Mouse (Mus musculus) left cerebral cortex, postnatal 10 days (tissue): ENCODE results near the gene Bcas3. TPM values are rescaled to one million over a fixed set of nuclear protein-coding genes. Genes with fewer than 3 reads are reported as not detected.
A peak's percentile ranks its signal among the peaks of the same experiment; 100 is the strongest.

Experiments
- DNase-seq, 2 experiments: peaks; one replicate each; pipeline ENCODE4 v3.0.0; 2021 to 2022; ENCODE audit warnings: low spot score in 2 of 2, mixed read lengths in 1 of 2; ENCODE audit errors: extremely low spot score in 1 of 2
- intact Hi-C: fragments of 180-260 bp; cut with DNase I; formaldehyde crosslinking; loops from one replicate; pipeline ENCODE4 v1.15.1; 2025
- microRNA-seq: library from miRNA; unstranded; fragments of <30 nt; microRNA quantifications from one replicate; pipeline ENCODE4 v1.2.0, GENCODE M21; 2022
- total RNA-seq, 2 experiments: library from RNA; stranded (reverse); gene quantifications; 2 replicates each; pipeline ENCODE4 v1.2.3; 2021

The Bcas3 gene
- total RNA-seq, 2 experiments from 2014 or later = 49.2 to 61.1 TPM

- DNase-seq = peak in 1 of 2 experiments; percentile 65
- intact Hi-C loops = loop anchor here (5.0 kb wide), 3 partner anchors 123 to 323 kb away; no protein-coding TSS in a partner anchor
These were observed 496.1 kb downstream of the Bcas3 start for GRCm38 (mm10) chr11:85849037-85849436.

GRCm38 (mm10) chr11:85850233-85850632 is 497.3 kb downstream of the Bcas3 start, which contains the start of gene Gm11444:
Gene Gm11444, minus strand, starts transcription at chr11:85850333.
- intact Hi-C loops = no loop called here

GRCm38 (mm10) chr11:85850758-85851157 is 497.8 kb downstream of the Bcas3 start:
- intact Hi-C loops = no loop called here
- DNase-seq = no peak

More at GRCm38 (mm10) chr11:85850233-85850632, 497.3 kb downstream of the Bcas3 start, which contains the start of gene Gm11444:
- DNase-seq = no peak

- no peak for DNase-seq
These were observed 505.2 kb downstream of the Bcas3 start for GRCm38 (mm10) chr11:85857997-85858698.

GRCm38 (mm10) chr11:85864363-85864762 is 511.4 kb downstream of the Bcas3 start:
- DNase-seq = no peak
- intact Hi-C loops = no loop called here

More at GRCm38 (mm10) chr11:85857997-85858698, 505.2 kb downstream of the Bcas3 start:
- intact Hi-C loops = no loop called here

Small RNAs within 50 kb of the gene (microRNA-seq; reads per million reads assigned to microRNA genes)
- gene Mir5110 = not detected

Other genes with a start within 250 kb of the Bcas3 start
- gene Usp32, start 213.0 kb upstream of the Bcas3 start, total RNA-seq = 10 to 100 TPM; 80.8 to 87.9 TPM
- gene 1700125H20Rik, start 182.8 kb upstream of the Bcas3 start, total RNA-seq = under 1 TPM; 0.71 to 0.73 TPM
- gene Appbp2, start 118.0 kb upstream of the Bcas3 start, total RNA-seq = 10 to 100 TPM; 69.6 to 73.0 TPM
- 10 to 100 TPM; 19.2 to 20.4 TPM for gene Ppm1d, start 41.9 kb upstream of the Bcas3 start, total RNA-seq